ENCODE assay signal across 17 mouse cellular contexts in genomic region chr9:74925220-74925769, GRCm38 (mm10). TPM values are rescaled to one million over a fixed set of nuclear protein-coding genes. Genes with fewer than 3 reads are reported as not detected.
DNase-seq lines count a peak whose midpoint lies in the region; ATAC-seq lines count a peak whose summit lies in the region.
"Had no signal": no experiment of that assay in that cellular context is flagged by ENCODE, and none has a peak within 500 bp of the region (broad histone marks: within the 10 kb centered on the region; RNA-seq: fewer than 3 reads in every experiment).

No protein-coding gene starts in this region.

- H3K4me1 ChIP-seq in forebrain, embryonic 11.5 days (replicated peaks; ENCODE audit: control insufficient read depth, insufficient read depth, low read length), result peaks cover 18% of the 10 kb centered on the region
- peaks cover 11% of the 10 kb centered on the region for H3K4me1 ChIP-seq in hindbrain, embryonic 15.5 days (replicated peaks)
- H3K4me1 ChIP-seq in neural tube, embryonic 12.5 days, result peaks cover 3% of the 10 kb centered on the region; the same call in 1 of the 2 replicates
- H3K4me1 ChIP-seq: embryonic facial prominence, embryonic 12.5 days; intestine, embryonic 15.5 days; liver, embryonic 12.5 days; stomach, embryonic 15.5 days had no signal

- DNase-seq in embryo, embryonic 10 days (ENCODE audit: low spot score), result peak; percentile 20
- DNase-seq in forebrain, embryonic 11.5 days (ENCODE audit: low spot score), result peak; percentile 75
- no peak for DNase-seq in kidney, adult 11 months
- DNase-seq in heart, adult 11 months, result no peak
- DNase-seq in T-cell, adult 2 months (ENCODE audit: low spot score), result no peak
- DNase-seq: adrenal gland, postnatal 25 days; cerebellum, adult 18-20 months; right cerebral cortex, postnatal 25 days had no signal

- no peak overlapping the region for H3K4me2 ChIP-seq in forebrain, embryonic 11.5 days (ENCODE audit: low read depth, low read length, severe bottlenecking)
- H3K4me2 ChIP-seq in hindbrain, embryonic 15.5 days, result no peak overlapping the region
- no peak overlapping the region for H3K4me2 ChIP-seq in neural tube, embryonic 12.5 days (replicated peaks)
- H3K4me2 ChIP-seq: embryonic facial prominence, embryonic 12.5 days; heart, embryonic 13.5 days; intestine, embryonic 15.5 days; liver, embryonic 12.5 days; stomach, embryonic 15.5 days had no signal

- WGBS in forebrain, embryonic 11.5 days, result 15% methylated on average over 10 of the region's 10 CpGs
- 20% methylated on average over 10 of the region's 10 CpGs for whole genome bisulfite sequencing in hindbrain, embryonic 15.5 days
- 29% methylated on average over 10 of the region's 10 CpGs for WGBS in neural tube, embryonic 12.5 days

- peak overlapping the region; percentile 71 for H3K27ac ChIP-seq in forebrain, embryonic 11.5 days (ENCODE audit: low read depth, low read length)
- H3K27ac ChIP-seq in hindbrain, embryonic 15.5 days (replicated peaks), result peak overlapping the region; percentile 55
- no peak overlapping the region for H3K27ac ChIP-seq in neural tube, embryonic 12.5 days
- H3K27ac ChIP-seq: embryonic facial prominence, embryonic 12.5 days; heart, embryonic 13.5 days; intestine, embryonic 15.5 days; liver, embryonic 12.5 days; stomach, embryonic 15.5 days had no signal

- no peak overlapping the region for H3K4me3 ChIP-seq in forebrain, embryonic 11.5 days (ENCODE audit: low read depth, low read length)
- no peak overlapping the region for H3K4me3 ChIP-seq in hindbrain, embryonic 15.5 days
- no peak overlapping the region for H3K4me3 ChIP-seq in neural tube, embryonic 12.5 days
- H3K4me3 ChIP-seq: embryonic facial prominence, embryonic 12.5 days; heart, embryonic 13.5 days; intestine, embryonic 15.5 days; liver, embryonic 12.5 days; myocyte; stomach, embryonic 15.5 days had no signal

- no peaks in the 10 kb centered on the region for H3K36me3 ChIP-seq in forebrain, embryonic 11.5 days (ENCODE audit: control insufficient read depth, insufficient read depth, low read length)
- H3K36me3 ChIP-seq in hindbrain, embryonic 15.5 days, result no peaks in the 10 kb centered on the region
- no peaks in the 10 kb centered on the region for H3K36me3 ChIP-seq in neural tube, embryonic 12.5 days
- H3K36me3 ChIP-seq: embryonic facial prominence, embryonic 12.5 days; heart, embryonic 13.5 days; intestine, embryonic 15.5 days; liver, embryonic 12.5 days; stomach, embryonic 15.5 days had no signal

- no peak overlapping the region for H3K9ac ChIP-seq in forebrain, embryonic 11.5 days (ENCODE audit: low read length)
- H3K9ac ChIP-seq in hindbrain, embryonic 15.5 days, result no peak overlapping the region
- no peak overlapping the region for H3K9ac ChIP-seq in neural tube, embryonic 12.5 days
- H3K9ac ChIP-seq: embryonic facial prominence, embryonic 12.5 days; heart, embryonic 13.5 days; intestine, embryonic 15.5 days; liver, embryonic 12.5 days; stomach, embryonic 15.5 days had no signal

- H3K9me3 ChIP-seq in forebrain, embryonic 11.5 days (ENCODE audit: control insufficient read depth, low read length), result no peaks in the 10 kb centered on the region
- no peaks in the 10 kb centered on the region for H3K9me3 ChIP-seq in hindbrain, embryonic 15.5 days
- H3K9me3 ChIP-seq in neural tube, embryonic 12.5 days, result no peaks in the 10 kb centered on the region
- H3K9me3 ChIP-seq: embryonic facial prominence, embryonic 12.5 days; heart, embryonic 13.5 days; intestine, embryonic 15.5 days; liver, embryonic 12.5 days; stomach, embryonic 15.5 days had no signal

- no peaks in the 10 kb centered on the region for H3K27me3 ChIP-seq in forebrain, embryonic 11.5 days (ENCODE audit: control insufficient read depth, insufficient read depth, low read length)
- H3K27me3 ChIP-seq in hindbrain, embryonic 15.5 days, result no peaks in the 10 kb centered on the region
- no peaks in the 10 kb centered on the region for H3K27me3 ChIP-seq in neural tube, embryonic 12.5 days (replicated peaks)
- H3K27me3 ChIP-seq: embryonic facial prominence, embryonic 12.5 days; heart, embryonic 13.5 days; intestine, embryonic 15.5 days; liver, embryonic 12.5 days; Patski; stomach, embryonic 15.5 days had no signal

- ATAC-seq in forebrain, embryonic 11.5 days (replicated peaks; ENCODE audit: low FRiP score), result peak; percentile 86
- peak; percentile 63; the same call in 1 of the 2 replicates for ATAC-seq in hindbrain, embryonic 15.5 days (ENCODE audit: low FRiP score, low read depth)
- ATAC-seq in neural tube, embryonic 12.5 days (ENCODE audit: low FRiP score, low read depth), result peak; percentile 59
- ATAC-seq: intestine, embryonic 15.5 days; liver, embryonic 12.5 days; Patski had no signal

RNA-seq across cellular contexts. Expression of gene Fam214a, which starts 27.4 kb away (rescaled TPM):
- 18.3 and 20.4 TPM in 2 replicates for polyA plus RNA-seq in forebrain, embryonic 11.5 days (2014; fragmentation: Nextera tagmentation; extraction: Ambion mirVana)
- polyA plus RNA-seq in hindbrain, embryonic 15.5 days (2015; fragmentation: Nextera tagmentation; extraction: Ambion mirVana), result 22.7 and 23.6 TPM in 2 replicates
- polyA plus RNA-seq in neural tube, embryonic 12.5 days (2016; fragmentation: Nextera tagmentation; extraction: Ambion mirVana), result 24.9 and 29.1 TPM in 2 replicates

Comparison
In these comparisons a context has a peak if more than half of its experiments do, and no peak if none do; other contexts are left out.
1. DNase-seq: peak in embryo, embryonic 10 days (single experiment) and forebrain, embryonic 11.5 days (single experiment); none in kidney, adult 11 months (single experiment), heart, adult 11 months (single experiment) and T-cell, adult 2 months (single experiment).
2. Peak in every context shown above with its lines, with median percentiles within 50 percentile points of each other: ATAC-seq.